Mouse (Mus musculus): ENCODE data around the gene Habp2. TPM values are rescaled to one million over a fixed set of nuclear protein-coding genes. Genes with fewer than 3 reads are reported as not detected.

Gene Habp2
- polyA plus RNA-seq (2017; shearing (Covaris generic)), result 0.08 TPM

DNA sequence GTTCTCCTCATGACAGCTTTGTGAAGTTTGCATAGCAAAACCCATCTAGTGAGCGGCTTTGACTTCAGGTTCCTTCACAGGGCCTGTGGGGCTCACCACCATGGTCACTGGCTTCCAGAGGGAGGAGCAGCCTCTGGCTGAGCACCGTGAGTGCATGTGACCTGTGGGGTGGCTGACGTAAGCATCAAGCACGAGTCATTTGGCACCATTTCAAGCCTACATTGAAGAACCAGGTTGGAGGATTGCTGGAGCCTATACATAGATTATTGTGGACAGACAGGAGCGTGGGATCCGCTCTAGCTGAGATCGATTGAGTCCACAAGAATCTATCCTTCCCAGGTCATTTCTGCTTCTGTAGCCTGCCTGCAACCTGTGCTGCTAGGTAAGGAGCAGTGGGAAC lies at the start of gene Habp2:
TSS of gene Habp2 (plus strand) at position 272 of the 400 bp plus-strand sequence.

Other genes starting within 250 kb of the Habp2 start
- gene Nrap, start 102.9 kb downstream of the Habp2 start, polyA plus RNA-seq (2017; shearing (Covaris generic)), result 0.18 TPM
- 48.5 TPM for gene Casp7, start 110.0 kb downstream of the Habp2 start, polyA plus RNA-seq (2017; shearing (Covaris generic))
- 0.25 TPM for gene Plekhs1, start 174.5 kb downstream of the Habp2 start, polyA plus RNA-seq (2017; shearing (Covaris generic))